Mouse (Mus musculus) ES-E14 (cell line): ENCODE measurements around the gene Btla.

ENCODE experiments used
- CHD2 ChIP-seq: IDR thresholded peaks from 2 replicates; pipeline ENCODE4 v1.6.1; 2014; ENCODE audit warnings: mild to moderate bottlenecking, low read depth, low read length, inconsistent platforms
- HCFC1 ChIP-seq: IDR thresholded peaks from 2 replicates; pipeline ENCODE4 v1.6.1; 2012; ENCODE audit warnings: low read length, inconsistent platforms, borderline replicate concordance; ENCODE audit not compliant: insufficient read depth
- MAFK ChIP-seq: IDR thresholded peaks from 2 replicates; pipeline ENCODE4 v1.6.1; 2014; ENCODE audit warnings: mild to moderate bottlenecking, low read depth, low read length, inconsistent platforms; ENCODE audit not compliant: insufficient read depth
- ZC3H11A ChIP-seq: IDR thresholded peaks from 2 replicates; pipeline ENCODE4 v1.6.1; 2012; ENCODE audit warnings: low read depth, mild to moderate bottlenecking, inconsistent platforms, low read length, borderline replicate concordance
- ZNF384 ChIP-seq: IDR thresholded peaks from 2 replicates; pipeline ENCODE4 v1.6.1; 2012; ENCODE audit warnings: low read depth, low read length, inconsistent platforms

GRCm38 (mm10) chr16:45256895-45257294, 32.8 kb downstream of the Btla start:
- TF ChIP-seq ZNF384 (no peak), MAFK (no peak), ZC3H11A (no peak), HCFC1 (no peak), CHD2 (no peak)
